Mouse (Mus musculus): ENCODE results near the gene Gcnt4. TPM values are rescaled to one million over a fixed set of nuclear protein-coding genes. Genes with fewer than 3 reads are reported as not detected.
"Not testable (repeated sequence)": the region's sequence is repeated elsewhere in the genome, so short reads cannot be mapped to it uniquely, and the experiment has no call there.

Gene Gcnt4
- polyA plus RNA-seq, 1 experiment from 2014 or later: 0.29 TPM

DNA sequence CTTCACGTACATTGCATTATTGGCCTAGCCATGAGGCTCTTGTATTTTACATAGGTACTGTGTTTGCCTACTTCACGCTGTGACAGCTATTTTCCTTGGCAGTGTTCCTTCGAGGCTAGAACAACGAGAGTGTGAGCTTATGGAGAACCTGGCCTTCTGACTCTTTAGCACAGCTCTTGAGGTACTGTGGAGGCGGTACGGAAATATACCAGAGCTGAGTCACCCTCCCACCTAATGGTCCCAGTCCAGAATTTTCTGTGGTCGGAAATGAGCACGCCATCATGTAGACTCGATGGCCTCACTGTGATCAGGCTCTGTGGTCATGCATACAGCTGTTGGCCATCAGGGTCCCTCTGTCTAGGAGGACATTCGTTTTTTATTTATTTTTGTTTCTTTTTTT, 15.2 kb downstream of the Gcnt4 start:
- H3K9me3 ChIP-seq (ENCODE audit: control insufficient read depth, low read length): no peaks in the 10 kb centered on the region
- H3K4me2 ChIP-seq: no peak overlapping the region
- no peaks in the 10 kb centered on the region for H3K4me1 ChIP-seq (ENCODE audit: control insufficient read depth, insufficient read depth, low read length)
- no peak overlapping the region for H3K4me3 ChIP-seq (ENCODE audit: low read depth, low read length)
- DNase-seq (ENCODE audit: low spot score, missing footprints) (no peak), ATAC-seq (ENCODE audit: low FRiP score) (no peak)
- no peaks in the 10 kb centered on the region for H3K27me3 ChIP-seq (ENCODE audit: control insufficient read depth, insufficient read depth, low read length)
- no peaks in the 10 kb centered on the region for H3K36me3 ChIP-seq (ENCODE audit: control insufficient read depth, insufficient read depth, low read length)
- no peak overlapping the region for H3K9ac ChIP-seq (ENCODE audit: low read length)
- WGBS: 88% methylated on average over 10 of the region's 10 CpGs
- no peak overlapping the region for H3K27ac ChIP-seq (ENCODE audit: low read depth, low read length)

GRCm38 (mm10) chr13:96941481-96941880, 17.0 kb downstream of the Gcnt4 start:
- WGBS: 85% methylated on average over 11 of the region's 11 CpGs

GRCm38 (mm10) chr13:96943571-96943970, 19.1 kb downstream of the Gcnt4 start:
- Histone ChIP-seq H3K27me3 (ENCODE audit: control insufficient read depth, insufficient read depth, low read length) (no peaks in the 10 kb centered on the region), H3K36me3 (ENCODE audit: control insufficient read depth, insufficient read depth, low read length) (no peaks in the 10 kb centered on the region), H3K4me1 (ENCODE audit: control insufficient read depth, insufficient read depth, low read length) (no peaks in the 10 kb centered on the region), H3K9ac (ENCODE audit: low read length) (no peak overlapping the region), H3K27ac (ENCODE audit: low read depth, low read length) (no peak overlapping the region), H3K4me2 (no peak overlapping the region), H3K4me3 (ENCODE audit: low read depth, low read length) (no peak overlapping the region), H3K9me3 (ENCODE audit: control insufficient read depth, low read length) (no peaks in the 10 kb centered on the region)
- 71% methylated on average over 3 of the region's 3 CpGs for WGBS
- DNase-seq (ENCODE audit: low spot score, missing footprints): no peak
- ATAC-seq (ENCODE audit: low FRiP score): no peak

More at GRCm38 (mm10) chr13:96941481-96941880, 17.0 kb downstream of the Gcnt4 start:
- H3K36me3 ChIP-seq (ENCODE audit: control insufficient read depth, insufficient read depth, low read length); H3K4me1 ChIP-seq (ENCODE audit: control insufficient read depth, insufficient read depth, low read length); H3K9me3 ChIP-seq (ENCODE audit: control insufficient read depth, low read length); H3K27me3 ChIP-seq (ENCODE audit: control insufficient read depth, insufficient read depth, low read length); H3K27ac ChIP-seq (ENCODE audit: low read depth, low read length); H3K4me3 ChIP-seq (ENCODE audit: low read depth, low read length); H3K9ac ChIP-seq (ENCODE audit: low read length); DNase-seq (ENCODE audit: low spot score, missing footprints); H3K4me2 ChIP-seq; ATAC-seq (ENCODE audit: low FRiP score): not testable (repeated sequence)

GRCm38 (mm10) chr13:96945748-96946147, 21.3 kb downstream of the Gcnt4 start:
- H3K4me3 ChIP-seq (ENCODE audit: low read depth, low read length): no peak overlapping the region
- 90% methylated on average over 4 of the region's 4 CpGs for WGBS
- no peak for ATAC-seq (ENCODE audit: low FRiP score)

DNA sequence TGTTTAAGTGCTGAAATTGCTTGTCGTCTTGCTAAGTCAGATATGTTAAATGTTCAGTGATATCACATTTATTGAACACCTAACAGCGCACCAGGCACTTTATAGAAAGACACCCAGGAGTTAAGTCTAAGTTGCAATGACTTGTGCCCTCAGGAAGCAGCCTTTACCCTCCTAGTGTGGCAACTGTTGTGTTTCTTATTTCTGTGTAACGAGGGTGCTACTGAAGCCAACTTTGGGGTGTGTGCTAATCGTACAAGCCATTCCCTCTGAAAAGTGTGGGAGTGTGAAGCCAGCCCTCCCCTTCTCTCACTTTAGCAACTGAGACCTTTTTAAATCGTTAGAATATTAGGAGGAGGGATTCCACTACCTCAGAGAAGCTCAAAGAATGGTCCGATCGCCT, 23.2 kb downstream of the Gcnt4 start:
- WGBS: 91% methylated on average over 7 of the region's 7 CpGs
- Histone ChIP-seq H3K27ac (ENCODE audit: low read depth, low read length) (no peak overlapping the region), H3K27me3 (ENCODE audit: control insufficient read depth, insufficient read depth, low read length) (no peaks in the 10 kb centered on the region), H3K4me2 (no peak overlapping the region), H3K4me3 (ENCODE audit: low read depth, low read length) (no peak overlapping the region), H3K4me1 (ENCODE audit: control insufficient read depth, insufficient read depth, low read length) (no peaks in the 10 kb centered on the region), H3K36me3 (ENCODE audit: control insufficient read depth, insufficient read depth, low read length) (no peaks in the 10 kb centered on the region), H3K9ac (ENCODE audit: low read length) (no peak overlapping the region), H3K9me3 (ENCODE audit: control insufficient read depth, low read length) (no peaks in the 10 kb centered on the region)
- ATAC-seq (ENCODE audit: low FRiP score) (no peak), DNase-seq (ENCODE audit: low spot score, missing footprints) (no peak)

More at GRCm38 (mm10) chr13:96945748-96946147, 21.3 kb downstream of the Gcnt4 start:
- no peak overlapping the region for H3K9ac ChIP-seq (ENCODE audit: low read length)
- no peaks in the 10 kb centered on the region for H3K4me1 ChIP-seq (ENCODE audit: control insufficient read depth, insufficient read depth, low read length)
- no peaks in the 10 kb centered on the region for H3K27me3 ChIP-seq (ENCODE audit: control insufficient read depth, insufficient read depth, low read length)
- no peak for DNase-seq (ENCODE audit: low spot score, missing footprints)
- H3K4me2 ChIP-seq: no peak overlapping the region
- H3K27ac ChIP-seq (ENCODE audit: low read depth, low read length): no peak overlapping the region
- no peaks in the 10 kb centered on the region for H3K9me3 ChIP-seq (ENCODE audit: control insufficient read depth, low read length)
- no peaks in the 10 kb centered on the region for H3K36me3 ChIP-seq (ENCODE audit: control insufficient read depth, insufficient read depth, low read length)

GRCm38 (mm10) chr13:96951880-96952279, 27.4 kb downstream of the Gcnt4 start:
- no peaks in the 10 kb centered on the region for H3K4me1 ChIP-seq (ENCODE audit: control insufficient read depth, insufficient read depth, low read length)
- no peaks in the 10 kb centered on the region for H3K27me3 ChIP-seq (ENCODE audit: control insufficient read depth, insufficient read depth, low read length)
- no peaks in the 10 kb centered on the region for H3K36me3 ChIP-seq (ENCODE audit: control insufficient read depth, insufficient read depth, low read length)
- ATAC-seq (ENCODE audit: low FRiP score) (no peak), DNase-seq (ENCODE audit: low spot score, missing footprints) (no peak)
- no peak overlapping the region for H3K4me3 ChIP-seq (ENCODE audit: low read depth, low read length)
- H3K27ac ChIP-seq (ENCODE audit: low read depth, low read length): no peak overlapping the region
- WGBS: 58% methylated on average over 2 of the region's 2 CpGs
- H3K4me2 ChIP-seq: no peak overlapping the region
- no peaks in the 10 kb centered on the region for H3K9me3 ChIP-seq (ENCODE audit: control insufficient read depth, low read length)
- no peak overlapping the region for H3K9ac ChIP-seq (ENCODE audit: low read length)

DNA sequence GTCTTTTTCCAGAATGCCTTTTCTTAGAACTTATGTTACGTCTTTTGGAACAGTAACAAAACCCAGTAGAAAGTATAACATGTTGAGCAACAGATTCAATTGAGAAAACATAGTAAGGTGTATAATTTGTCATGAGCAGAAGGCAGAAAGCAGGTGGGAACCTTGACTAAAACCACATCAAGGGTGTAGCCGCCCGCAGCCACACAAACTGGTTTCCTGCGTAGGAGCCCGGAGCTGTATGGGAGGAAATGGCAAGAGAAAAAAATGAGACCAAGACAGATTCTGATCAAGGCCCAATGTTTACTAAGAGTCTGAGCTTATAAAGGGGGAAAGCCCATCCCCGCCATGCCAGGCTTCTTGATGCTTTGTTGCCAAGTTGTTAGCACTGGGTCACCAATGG, 32.0 kb downstream of the Gcnt4 start:
- Histone ChIP-seq H3K4me2 (no peak overlapping the region), H3K27me3 (ENCODE audit: control insufficient read depth, insufficient read depth, low read length) (no peaks in the 10 kb centered on the region), H3K27ac (ENCODE audit: low read depth, low read length) (no peak overlapping the region), H3K4me1 (ENCODE audit: control insufficient read depth, insufficient read depth, low read length) (no peaks in the 10 kb centered on the region), H3K9me3 (ENCODE audit: control insufficient read depth, low read length) (no peaks in the 10 kb centered on the region), H3K9ac (ENCODE audit: low read length) (no peak overlapping the region), H3K36me3 (ENCODE audit: control insufficient read depth, insufficient read depth, low read length) (no peaks in the 10 kb centered on the region), H3K4me3 (ENCODE audit: low read depth, low read length) (no peak overlapping the region)
- 91% methylated on average over 6 of the region's 6 CpGs for WGBS
- ATAC-seq (ENCODE audit: low FRiP score) (no peak), DNase-seq (ENCODE audit: low spot score, missing footprints) (no peak)

DNA sequence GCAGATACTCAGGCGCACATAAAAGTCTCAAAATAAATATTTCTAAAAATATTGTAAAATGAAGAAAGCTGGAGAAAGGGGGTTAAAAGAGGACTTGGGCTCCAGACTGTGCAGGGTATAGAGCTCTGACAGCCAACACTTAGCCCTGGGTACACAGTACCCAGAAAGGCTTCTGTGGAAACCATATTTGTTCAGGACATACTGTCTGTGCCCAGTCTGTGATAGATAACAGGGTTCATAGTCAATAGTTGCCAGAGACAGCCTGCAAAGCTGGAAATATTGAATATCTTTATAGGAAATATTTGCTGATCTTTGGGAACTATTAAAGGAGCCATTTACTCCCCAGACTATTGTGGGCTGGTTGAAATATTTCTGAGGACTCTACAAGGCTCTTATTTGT, 35.5 kb downstream of the Gcnt4 start:
- no peaks in the 10 kb centered on the region for H3K9me3 ChIP-seq (ENCODE audit: control insufficient read depth, low read length)
- no peak overlapping the region for H3K9ac ChIP-seq (ENCODE audit: low read length)
- no peak overlapping the region for H3K4me3 ChIP-seq (ENCODE audit: low read depth, low read length)
- WGBS: 86% methylated on average over 1 of the region's 1 CpGs
- DNase-seq (ENCODE audit: low spot score, missing footprints) (no peak), ATAC-seq (ENCODE audit: low FRiP score) (no peak)
- no peaks in the 10 kb centered on the region for H3K4me1 ChIP-seq (ENCODE audit: control insufficient read depth, insufficient read depth, low read length)
- H3K27ac ChIP-seq (ENCODE audit: low read depth, low read length): no peak overlapping the region
- no peak overlapping the region for H3K4me2 ChIP-seq
- no peaks in the 10 kb centered on the region for H3K27me3 ChIP-seq (ENCODE audit: control insufficient read depth, insufficient read depth, low read length)
- H3K36me3 ChIP-seq (ENCODE audit: control insufficient read depth, insufficient read depth, low read length): no peaks in the 10 kb centered on the region

DNA sequence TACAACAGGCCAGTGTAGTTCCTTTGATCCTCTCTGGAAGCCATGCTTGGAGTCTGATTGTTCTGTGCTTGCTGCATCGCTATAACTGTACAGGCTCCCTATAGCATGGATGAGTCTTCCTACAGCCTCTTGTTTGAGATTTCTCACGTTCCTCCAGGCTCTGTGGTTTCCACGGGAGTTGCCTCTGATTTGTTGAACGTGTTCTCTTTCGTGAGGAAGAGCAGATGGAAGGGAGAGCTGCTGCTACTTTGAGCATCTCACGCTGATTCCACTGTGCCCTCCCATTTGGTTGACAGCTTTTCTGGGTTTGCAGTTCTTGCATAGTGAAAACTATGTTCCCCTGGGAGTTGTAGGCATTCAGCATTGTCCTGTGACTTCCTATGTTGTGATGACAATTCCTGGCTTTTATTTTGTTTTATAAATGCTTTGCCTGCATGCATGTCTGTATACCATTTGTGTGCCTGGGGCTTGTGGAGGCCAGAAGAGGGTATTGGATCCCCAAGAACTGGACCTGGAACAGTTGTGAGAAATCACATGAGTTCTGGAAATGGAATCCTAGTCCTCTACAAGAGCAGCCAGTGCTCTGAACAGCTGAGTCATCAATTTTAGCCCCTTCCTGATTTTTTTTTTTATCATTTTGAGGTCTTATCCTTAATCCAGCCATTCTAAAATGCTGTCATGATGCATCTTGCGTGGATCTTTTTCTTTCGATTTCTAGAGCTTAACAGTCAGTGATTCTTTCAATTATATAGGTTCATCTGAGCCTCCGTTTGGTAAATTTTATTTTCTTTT, 37.1 kb downstream of the Gcnt4 start:
- Histone ChIP-seq H3K4me3 (ENCODE audit: low read depth, low read length) (no peak overlapping the region), H3K9me3 (ENCODE audit: control insufficient read depth, low read length) (no peaks in the 10 kb centered on the region), H3K4me1 (ENCODE audit: control insufficient read depth, insufficient read depth, low read length) (no peaks in the 10 kb centered on the region), H3K36me3 (ENCODE audit: control insufficient read depth, insufficient read depth, low read length) (no peaks in the 10 kb centered on the region), H3K9ac (ENCODE audit: low read length) (no peak overlapping the region), H3K27ac (ENCODE audit: low read depth, low read length) (no peak overlapping the region), H3K4me2 (no peak overlapping the region), H3K27me3 (ENCODE audit: control insufficient read depth, insufficient read depth, low read length) (no peaks in the 10 kb centered on the region)
- WGBS: 85% methylated on average over 9 of the region's 9 CpGs
- DNase-seq (ENCODE audit: low spot score, missing footprints) (no peak), ATAC-seq (ENCODE audit: low FRiP score) (no peak)
